Mouse (Mus musculus) MEL (cell line): ENCODE measurements around the gene Atxn2l. TPM values are rescaled to one million over a fixed set of nuclear protein-coding genes. Genes with fewer than 3 reads are reported as not detected.

Source experiments
- DNase-seq: peaks from one replicate; pipeline ENCODE4 v3.0.0; 2011; ENCODE audit warnings: low read depth, low spot score
- H3K27ac ChIP-seq: 2 replicates; pipeline ENCODE4 v1.5.1; 2012; ENCODE audit warnings: low read depth, mild to moderate bottlenecking, control low read depth, low read length, moderate library complexity; ENCODE audit not compliant: control insufficient read depth
- H3K27me3 ChIP-seq, 2 experiments: fragments of 150-350 bp in 1 of 2; sonication (generic) in 1 of 2; 2 replicates each; pipeline ENCODE4 v1.6.1; 2012; ENCODE audit warnings: low read length in 2 of 2, mild to moderate bottlenecking in 2 of 2, improper control_type of control experiment in 1 of 2, moderate library complexity in 1 of 2; ENCODE audit not compliant: insufficient read depth in 2 of 2, control insufficient read depth in 1 of 2
- H3K36me3 ChIP-seq, 2 experiments: 2 replicates each; pipeline ENCODE4 v1.6.1; 2012 to 2014; ENCODE audit warnings: low read length in 2 of 2, improper control_type of control experiment in 1 of 2, inconsistent platforms in 1 of 2, mild to moderate bottlenecking in 1 of 2; ENCODE audit not compliant: insufficient read depth in 2 of 2, control insufficient read depth in 1 of 2
- H3K4me1 ChIP-seq, 2 experiments: fragments of 150-350 bp in 1 of 2; sonication (generic) in 1 of 2; 2 replicates each; pipeline ENCODE4 v1.6.1; 2012; ENCODE audit warnings: low read length in 2 of 2, improper control_type of control experiment in 1 of 2, mild to moderate bottlenecking in 1 of 2; ENCODE audit not compliant: insufficient read depth in 2 of 2, control insufficient read depth in 1 of 2
- H3K4me3 ChIP-seq, 2 experiments: fragments of 150-350 bp in 1 of 2; sonication (generic) in 1 of 2; 2 replicates each; pipeline ENCODE4 v1.5.1; 2012; ENCODE audit warnings: low read depth in 2 of 2, low read length in 2 of 2, mild to moderate bottlenecking in 2 of 2, moderate library complexity in 2 of 2, control low read depth in 1 of 2, improper control_type of control experiment in 1 of 2; ENCODE audit not compliant: control insufficient read depth in 1 of 2, insufficient read depth in 1 of 2
- H3K79me2 ChIP-seq: 2 replicates; pipeline ENCODE4 v1.6.1; 2012; ENCODE audit warnings: mild to moderate bottlenecking, low read length, moderate library complexity; ENCODE audit not compliant: control insufficient read depth, poor library complexity, insufficient read depth
- H3K9ac ChIP-seq: 2 replicates; pipeline ENCODE4 v1.6.1; 2012; ENCODE audit warnings: low read depth, mild to moderate bottlenecking, control low read depth, low read length, moderate library complexity; ENCODE audit not compliant: control insufficient read depth, poor library complexity, severe bottlenecking
- H3K9me3 ChIP-seq: fragments of 150-350 bp; sonication (generic); replicated peaks from 2 replicates; pipeline ENCODE4 v1.6.1; 2012; ENCODE audit warnings: mild to moderate bottlenecking, low read length, improper control_type of control experiment, moderate library complexity; ENCODE audit not compliant: insufficient read depth
- CHD2 ChIP-seq: IDR thresholded peaks from 2 replicates; pipeline ENCODE4 v1.6.1; 2011; ENCODE audit warnings: low read length, improper control_type of control experiment
- CTCF ChIP-seq, 3 experiments: IDR thresholded peaks in 2 of 3; conservative IDR thresholded peaks in 1 of 3; 2 replicates each; pipeline ENCODE4 v1.5.1; 2011 to 2012; ENCODE audit warnings: low read length in 3 of 3, low read depth in 2 of 3, mild to moderate bottlenecking in 2 of 3, improper control_type of control experiment in 1 of 3, inconsistent platforms in 1 of 3, mixed read lengths in 1 of 3, moderate library complexity in 1 of 3; ENCODE audit not compliant: control insufficient read depth in 1 of 3, insufficient read depth in 1 of 3, poor library complexity in 1 of 3, severe bottlenecking in 1 of 3
- E2F4 ChIP-seq: IDR thresholded peaks from 2 replicates; pipeline ENCODE4 v1.6.1; 2011; ENCODE audit warnings: low read depth, low read length, improper control_type of control experiment, borderline replicate concordance
- EP300 ChIP-seq, 2 experiments: IDR thresholded peaks; 2 replicates each; pipeline ENCODE4 v1.6.1; 2011; ENCODE audit warnings: improper control_type of control experiment in 2 of 2, low read length in 2 of 2, low read depth in 1 of 2, mild to moderate bottlenecking in 1 of 2
- KAT2A ChIP-seq: conservative IDR thresholded peaks from 2 replicates; pipeline ENCODE4 v1.6.1; 2012; ENCODE audit warnings: low read depth, low read length, improper control_type of control experiment, inconsistent platforms
- MAFK ChIP-seq: IDR thresholded peaks from 2 replicates; pipeline ENCODE4 v1.6.1; 2011; ENCODE audit warnings: low read depth, mild to moderate bottlenecking, low read length, improper control_type of control experiment, borderline replicate concordance
- MAX ChIP-seq: IDR thresholded peaks from 2 replicates; pipeline ENCODE4 v1.6.1; 2011; ENCODE audit warnings: low read length, improper control_type of control experiment
- MEF2A ChIP-seq: IDR thresholded peaks from 2 replicates; pipeline ENCODE4 v1.6.1; 2014; ENCODE audit warnings: low read depth, mild to moderate bottlenecking, inconsistent platforms, low read length, improper control_type of control experiment; ENCODE audit not compliant: poor library complexity, insufficient replicate concordance, severe bottlenecking; ENCODE audit errors: extremely low read depth
- MXI1 ChIP-seq: IDR thresholded peaks from 2 replicates; pipeline ENCODE4 v1.6.1; 2011; ENCODE audit warnings: mild to moderate bottlenecking, low read depth, low read length, improper control_type of control experiment
- MYC ChIP-seq: IDR thresholded peaks from 2 replicates; pipeline ENCODE4 v1.6.1; 2011; ENCODE audit warnings: low read depth, mild to moderate bottlenecking, low read length, improper control_type of control experiment, moderate library complexity
- NELFE ChIP-seq: IDR thresholded peaks from 2 replicates; pipeline ENCODE4 v1.6.1; 2011; ENCODE audit warnings: low read depth, low read length, improper control_type of control experiment
- NRF1 ChIP-seq: IDR thresholded peaks from 2 replicates; pipeline ENCODE4 v1.6.1; 2014; ENCODE audit warnings: low read depth, mild to moderate bottlenecking, inconsistent platforms, low read length, improper control_type of control experiment, moderate library complexity; ENCODE audit not compliant: poor library complexity, insufficient read depth, severe bottlenecking
- POLR2A ChIP-seq, 2 experiments: IDR thresholded peaks; 2 replicates each; pipeline ENCODE4 v1.6.1; 2011 to 2012; ENCODE audit warnings: low read length in 2 of 2, mild to moderate bottlenecking in 2 of 2, control low read depth in 1 of 2, improper control_type of control experiment in 1 of 2, low read depth in 1 of 2, moderate library complexity in 1 of 2; ENCODE audit not compliant: control insufficient read depth in 1 of 2, insufficient read depth in 1 of 2, poor library complexity in 1 of 2
- POLR2AphosphoS5 ChIP-seq: IDR thresholded peaks from 2 replicates; pipeline ENCODE4 v1.6.1; 2012; ENCODE audit warnings: low read depth, borderline replicate concordance, mild to moderate bottlenecking, inconsistent platforms, low read length, moderate library complexity, mixed read lengths
- RAD21 ChIP-seq: IDR thresholded peaks from 2 replicates; pipeline ENCODE4 v1.6.1; 2011; ENCODE audit warnings: mild to moderate bottlenecking, low read depth, low read length, improper control_type of control experiment
- RCOR1 ChIP-seq: IDR thresholded peaks from 2 replicates; pipeline ENCODE4 v1.6.1; 2012; ENCODE audit warnings: low read depth, mild to moderate bottlenecking, inconsistent platforms, low read length, improper control_type of control experiment
- SIN3A ChIP-seq: IDR thresholded peaks from 2 replicates; pipeline ENCODE4 v1.6.1; 2012; ENCODE audit warnings: low read length, improper control_type of control experiment, inconsistent platforms
- SMC3 ChIP-seq: IDR thresholded peaks from 2 replicates; pipeline ENCODE4 v1.6.1; 2011; ENCODE audit warnings: low read depth, low read length, improper control_type of control experiment
- TBP ChIP-seq: IDR thresholded peaks from 2 replicates; pipeline ENCODE4 v1.8.0; 2011; ENCODE audit warnings: low read depth, low read length, improper control_type of control experiment
- TCF12 ChIP-seq: IDR thresholded peaks from 2 replicates; pipeline ENCODE4 v1.6.1; 2014; ENCODE audit warnings: low read depth, mild to moderate bottlenecking, inconsistent platforms, low read length, improper control_type of control experiment, moderate library complexity
- UBTF ChIP-seq: IDR thresholded peaks from 2 replicates; pipeline ENCODE4 v1.6.1; 2012; ENCODE audit warnings: low read depth, mild to moderate bottlenecking, inconsistent platforms, low read length, improper control_type of control experiment, moderate library complexity, borderline replicate concordance; ENCODE audit not compliant: insufficient read depth
- USF1 ChIP-seq: IDR thresholded peaks from 2 replicates; pipeline ENCODE4 v1.6.1; 2014; ENCODE audit warnings: low read depth, mild to moderate bottlenecking, inconsistent platforms, low read length, improper control_type of control experiment, moderate library complexity
- ZC3H11A ChIP-seq: IDR thresholded peaks from 2 replicates; pipeline ENCODE4 v1.6.1; 2012; ENCODE audit warnings: low read depth, mild to moderate bottlenecking, inconsistent platforms, low read length, improper control_type of control experiment
- ZKSCAN1 ChIP-seq: IDR thresholded peaks from 2 replicates; pipeline ENCODE4 v1.6.1; 2012; ENCODE audit warnings: low read depth, mild to moderate bottlenecking, inconsistent platforms, low read length, improper control_type of control experiment, moderate library complexity
- ZMIZ1 ChIP-seq: IDR thresholded peaks from 2 replicates; pipeline ENCODE4 v1.6.1; 2012; ENCODE audit warnings: low read depth, mild to moderate bottlenecking, inconsistent platforms, low read length, improper control_type of control experiment, moderate library complexity
- ZNF384 ChIP-seq: IDR thresholded peaks from 2 replicates; pipeline ENCODE4 v1.6.1; 2012; ENCODE audit warnings: low read depth, mild to moderate bottlenecking, inconsistent platforms, low read length, improper control_type of control experiment
- polyA plus RNA-seq, 2 experiments: library from polyadenylated mRNA; stranded (reverse) in 1 of 2; unstranded in 1 of 2; fragments of >175 nt in 1 of 2; fragments of >200 nt in 1 of 2; gene quantifications; 2 replicates each; pipeline versions ENCODE4 v1.2.1 to v1.2.4; 2012; ENCODE audit warnings: low replicate concordance in 2 of 2, low read depth in 1 of 2; ENCODE audit not compliant: insufficient read length in 2 of 2, insufficient read depth in 1 of 2, missing spikeins in 1 of 2
- total RNA-seq: library from RNA; depleted of rRNA; stranded (reverse); fragments of 300-350 nt; gene quantifications from 2 replicates; pipeline ENCODE4 v1.2.3, GENCODE M21; 2012

Gene Atxn2l
- total and polyA plus RNA-seq, 3 experiments, result 40.8 to 821 (median 218) TPM

GRCm38 (mm10) chr7:126502023-126502741, 1.1 kb downstream of the Atxn2l start (continued):
- TF ChIP-seq ZNF384 (no peak), ZMIZ1 (peak; percentile 70), USF1 (no peak; the same call in 1 of the 2 replicates), SMC3 (no peak), MEF2A (no peak), E2F4 (no peak), KAT2A (no peak), CTCF (IDR thresholded peaks at IDR 0.05 in 2 of 3, conservative IDR thresholded peaks at IDR 0.05 in 1 of 3; ENCODE audit: control insufficient read depth in 1 of 3, insufficient read depth in 1 of 3, low read depth in 2 of 3, low read length in 3 of 3, poor library complexity in 1 of 3, severe bottlenecking in 1 of 3) (no peak), NELFE (peak; percentile 58), NRF1 (peak; percentile 81)

GRCm38 (mm10) chr7:126501684-126502022, 1.6 kb downstream of the Atxn2l start:
- TF ChIP-seq SIN3A (peak; percentile 67), NELFE (peak; percentile 58), EP300 (IDR thresholded peaks at IDR 0.05; ENCODE audit: low read depth in 1 of 2, low read length in 2 of 2) (peak in 1 of 2 experiments; percentile 45; a peak in 2 of 4 replicates), ZKSCAN1 (no peak), MXI1 (peak; percentile 72), RCOR1 (no peak; the same call in 1 of the 2 replicates), MYC (0 out of 2 replicates have a peak, but pooled peaks have one; percentile 17), RAD21 (no peak), KAT2A (no peak), CTCF (IDR thresholded peaks at IDR 0.05 in 2 of 3, conservative IDR thresholded peaks at IDR 0.05 in 1 of 3; ENCODE audit: control insufficient read depth in 1 of 3, insufficient read depth in 1 of 3, low read depth in 2 of 3, low read length in 3 of 3, poor library complexity in 1 of 3, severe bottlenecking in 1 of 3) (no peak), USF1 (no peak), ZMIZ1 (no peak; the same call in 1 of the 2 replicates), UBTF (no peak), TCF12 (0 out of 2 replicates have a peak, but pooled peaks have one; percentile 44), MAX (peak; percentile 29; the same call in 1 of the 2 replicates), MEF2A (no peak), POLR2AphosphoS5 (no peak), TBP (no peak), ZC3H11A (no peak), CHD2 (no peak), ZNF384 (no peak), POLR2A (IDR thresholded peaks at IDR 0.05; ENCODE audit: control insufficient read depth in 1 of 2, insufficient read depth in 1 of 2, low read depth in 1 of 2, low read length in 2 of 2, poor library complexity in 1 of 2) (no peak; a peak in 1 of 4 replicates), MAFK (0 out of 2 replicates have a peak, but pooled peaks have one; percentile 14)
- no peak for DNase-seq
- H3K79me2 ChIP-seq, result peaks cover 42% of the 10 kb centered on the region

More at GRCm38 (mm10) chr7:126501684-126502022, 1.6 kb downstream of the Atxn2l start:
- H3K4me3 ChIP-seq, result peak overlapping the region; percentile 77 to 94
- peaks cover 4 to 12% of the 10 kb centered on the region in 2 experiments; a peak in 3 of 4 replicates for H3K4me1 ChIP-seq
- peaks cover 35 to 37% of the 10 kb centered on the region in 2 experiments for H3K36me3 ChIP-seq
- no peaks in the 10 kb centered on the region for H3K9me3 ChIP-seq
- peak overlapping the region; percentile 94 for H3K27ac ChIP-seq
- H3K27me3 ChIP-seq, result no peaks in the 10 kb centered on the region
- H3K9ac ChIP-seq, result peak overlapping the region; percentile 82
